Mouse (Mus musculus) ES-E14 (cell line): ENCODE data around the gene Gnai2. TPM values are rescaled to one million over a fixed set of nuclear protein-coding genes. Genes with fewer than 3 reads are reported as not detected.
A peak's percentile ranks its signal among the peaks of the same experiment; 100 is the strongest.

Source experiments
- DNase-seq: peaks from one replicate; pipeline ENCODE4 v3.0.0-alpha.2; 2013; ENCODE audit warnings: low read depth, low spot score
- H3K27ac ChIP-seq: 2 replicates; pipeline ENCODE4 v1.5.1; 2012; ENCODE audit warnings: low read depth, mild to moderate bottlenecking, low read length, moderate library complexity, mixed read lengths; ENCODE audit not compliant: poor library complexity, insufficient read depth, severe bottlenecking
- H3K36me3 ChIP-seq: 2 replicates; pipeline ENCODE4 v1.6.1; 2012; ENCODE audit warnings: mild to moderate bottlenecking, low read length, moderate library complexity, mixed read lengths; ENCODE audit not compliant: control insufficient read depth, poor library complexity, insufficient read depth, severe bottlenecking
- H3K4me1 ChIP-seq, 2 experiments: fragments of 150-350 bp in 1 of 2; sonication (generic) in 1 of 2; 2 replicates each; pipeline ENCODE4 v1.6.1; 2012; ENCODE audit warnings: low read length in 2 of 2, mild to moderate bottlenecking in 1 of 2, mixed read lengths in 1 of 2; ENCODE audit not compliant: control insufficient read depth in 2 of 2, insufficient read depth in 2 of 2, poor library complexity in 1 of 2
- H3K4me3 ChIP-seq, 2 experiments: fragments of 150-350 bp in 1 of 2; sonication (generic) in 1 of 2; 2 replicates each; pipeline ENCODE4 v1.5.1; 2012; ENCODE audit warnings: low read length in 2 of 2, low read depth in 1 of 2, mild to moderate bottlenecking in 1 of 2, mixed read lengths in 1 of 2; ENCODE audit not compliant: insufficient read depth in 1 of 2, poor library complexity in 1 of 2, severe bottlenecking in 1 of 2
- H3K9ac ChIP-seq: 2 replicates; pipeline ENCODE4 v1.6.1; 2012; ENCODE audit warnings: low read depth, mild to moderate bottlenecking, low read length, mixed read lengths; ENCODE audit not compliant: poor library complexity, insufficient read depth, severe bottlenecking
- H3K9me3 ChIP-seq: fragments of 150-350 bp; sonication (generic); 2 replicates; pipeline ENCODE4 v1.6.1; 2012; ENCODE audit warnings: low read depth, mild to moderate bottlenecking, low read length; ENCODE audit not compliant: control insufficient read depth, insufficient read depth
- CHD2 ChIP-seq: IDR thresholded peaks from 2 replicates; pipeline ENCODE4 v1.6.1; 2014; ENCODE audit warnings: mild to moderate bottlenecking, low read depth, low read length, inconsistent platforms
- HCFC1 ChIP-seq: IDR thresholded peaks from 2 replicates; pipeline ENCODE4 v1.6.1; 2012; ENCODE audit warnings: low read length, inconsistent platforms, borderline replicate concordance; ENCODE audit not compliant: insufficient read depth
- MAFK ChIP-seq: IDR thresholded peaks from 2 replicates; pipeline ENCODE4 v1.6.1; 2014; ENCODE audit warnings: mild to moderate bottlenecking, low read depth, low read length, inconsistent platforms; ENCODE audit not compliant: insufficient read depth
- ZC3H11A ChIP-seq: IDR thresholded peaks from 2 replicates; pipeline ENCODE4 v1.6.1; 2012; ENCODE audit warnings: low read depth, mild to moderate bottlenecking, inconsistent platforms, low read length, borderline replicate concordance
- ZNF384 ChIP-seq: IDR thresholded peaks from 2 replicates; pipeline ENCODE4 v1.6.1; 2012; ENCODE audit warnings: low read depth, low read length, inconsistent platforms
- in situ Hi-C, 2 experiments: fragments of 600-800 bp; cut with MboI; formaldehyde crosslinking; loops; one replicate each; pipeline ENCODE4 v1.15.1; 2025; ENCODE audit warnings: low sequenced_read_pairs in 2 of 2, inconsistent platforms in 1 of 2; ENCODE audit not compliant: unreplicated experiment in 2 of 2
- total RNA-seq: library from RNA; depleted of rRNA; stranded (reverse); fragments of 300-350 nt; gene quantifications from 2 replicates; pipeline ENCODE4 v1.2.3, GENCODE M21; 2012

Gene Gnai2
- total RNA-seq, 1 experiment, result 178 TPM

DNA sequence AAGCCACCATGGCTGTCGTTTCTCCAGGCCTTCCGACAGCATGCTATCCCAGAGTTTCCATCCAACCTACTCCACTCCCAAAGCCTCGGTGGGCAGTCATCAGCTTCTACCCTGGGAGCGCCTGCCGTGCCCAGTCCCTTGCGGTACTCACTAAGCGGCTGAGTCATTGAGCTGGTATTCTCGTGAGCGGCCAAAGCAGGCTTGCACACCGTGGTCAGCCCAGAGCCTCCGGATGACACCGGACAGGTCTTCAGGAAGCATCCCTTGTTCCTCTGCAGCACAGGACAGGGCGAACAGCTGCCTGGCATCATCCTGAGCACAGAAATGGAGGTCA is 15.7 kb downstream of the Gnai2 start:
- DNase-seq, result no peak
- Histone ChIP-seq H3K36me3 (peaks cover 52% of the 10 kb centered on the region), H3K27ac (no peak overlapping the region), H3K9me3 (no peaks in the 10 kb centered on the region), H3K9ac (no peak overlapping the region), H3K4me3 (no peak overlapping the region), H3K4me1 (peaks cover 3 to 15% of the 10 kb centered on the region in 2 experiments; a peak in 2 of 4 replicates)
- in situ Hi-C loops, result no loop called here
- TF ChIP-seq ZNF384 (no peak), MAFK (no peak), CHD2 (no peak), ZC3H11A (no peak), HCFC1 (no peak)

DNA sequence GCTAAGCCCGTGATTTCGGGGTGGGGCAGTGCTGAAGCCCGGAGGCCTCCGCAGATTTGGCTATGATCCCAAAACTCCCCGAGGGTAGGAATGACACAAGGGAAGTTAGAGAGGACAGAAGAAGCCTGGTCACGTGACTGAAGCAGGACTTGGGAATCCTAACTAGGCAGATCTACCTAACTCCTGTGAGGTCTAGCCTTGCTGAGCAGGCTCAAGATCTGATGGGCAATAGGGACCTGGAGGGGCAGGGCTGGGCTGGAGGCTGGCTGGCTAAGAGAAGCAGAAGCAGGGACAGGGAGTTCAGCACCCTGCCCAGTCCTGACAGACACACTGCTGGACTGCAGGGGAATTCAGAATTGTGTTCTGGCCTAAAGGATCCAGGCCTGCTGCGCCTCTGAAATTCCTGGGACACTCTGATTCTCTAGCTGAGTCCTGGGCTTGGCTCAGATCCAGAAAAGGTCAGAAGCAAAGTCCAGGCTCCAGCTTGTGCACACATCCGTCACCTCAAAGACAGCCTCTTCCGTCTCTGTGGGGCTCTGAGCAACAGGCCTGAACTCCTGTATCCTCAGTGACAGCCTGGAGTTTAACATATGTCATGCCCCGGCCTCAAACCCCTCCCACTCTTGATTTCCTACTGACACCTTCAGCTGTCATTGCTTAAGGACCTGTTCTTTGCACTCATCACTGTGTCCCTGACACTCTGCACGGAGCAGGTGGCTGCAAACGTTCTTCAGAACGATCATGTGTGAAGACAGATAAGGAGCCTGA is 16.2 kb downstream of the Gnai2 start:
- 0 out of 2 replicates have a peak overlapping the region, but pooled peaks have one; percentile 49 for H3K27ac ChIP-seq
- H3K9me3 ChIP-seq, result no peaks in the 10 kb centered on the region
- no peak overlapping the region for H3K9ac ChIP-seq
- no peak for DNase-seq
- in situ Hi-C loops, result no loop called here
- peaks cover 52% of the 10 kb centered on the region for H3K36me3 ChIP-seq
- TF ChIP-seq ZNF384 (no peak), CHD2 (no peak), ZC3H11A (no peak), HCFC1 (no peak), MAFK (no peak)
- no peak overlapping the region for H3K4me3 ChIP-seq
- peaks cover under 1 to 11% of the 10 kb centered on the region in 2 experiments; a peak in 3 of 4 replicates for H3K4me1 ChIP-seq

DNA sequence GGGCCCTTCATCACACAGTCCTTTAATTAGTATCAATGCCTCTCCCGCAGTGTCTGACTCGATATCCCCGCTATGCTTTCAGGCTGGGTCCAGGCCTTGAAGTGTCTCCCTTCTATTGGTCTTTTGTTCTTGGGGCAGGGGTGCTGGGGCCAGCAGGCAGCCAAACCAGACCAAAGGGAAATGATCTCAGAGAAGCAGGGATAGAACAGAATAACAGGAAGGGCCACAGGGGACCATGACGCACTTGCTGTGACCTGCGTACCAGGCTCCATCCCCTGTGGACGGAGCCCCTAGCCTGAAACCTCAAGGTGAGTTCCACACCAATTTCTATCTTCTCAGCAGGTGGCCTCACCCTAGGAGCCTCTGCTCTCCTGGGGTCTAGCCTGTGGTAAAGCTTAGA is 17.1 kb downstream of the Gnai2 start:
- in situ Hi-C loops, result no loop called here
- Histone ChIP-seq H3K27ac (no peak overlapping the region), H3K36me3 (peaks cover 52% of the 10 kb centered on the region), H3K9me3 (no peaks in the 10 kb centered on the region), H3K4me3 (no peak overlapping the region), H3K9ac (no peak overlapping the region), H3K4me1 (peaks cover 0 to 11% of the 10 kb centered on the region in 2 experiments; a peak in 2 of 4 replicates)
- TF ChIP-seq CHD2 (no peak), HCFC1 (no peak), ZC3H11A (no peak), MAFK (no peak), ZNF384 (no peak)
- no peak for DNase-seq

DNA sequence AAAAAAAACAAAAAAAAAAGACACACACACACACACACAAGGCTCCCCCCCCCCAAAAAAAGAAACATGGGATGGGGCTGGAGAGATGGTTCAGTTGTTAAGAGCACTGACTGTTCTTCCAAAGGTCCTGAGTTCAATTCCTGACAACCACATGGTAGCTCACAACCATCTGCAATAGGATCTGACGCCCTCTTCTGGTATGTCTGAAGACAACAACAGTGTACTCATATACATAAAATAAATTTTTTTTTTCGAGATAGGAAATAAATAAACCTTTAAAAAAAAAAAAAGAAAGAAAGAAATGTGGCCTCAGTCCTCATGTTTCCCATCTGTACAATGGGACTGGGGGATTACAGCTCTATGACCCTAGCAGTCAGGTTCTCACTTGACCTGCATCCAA is 17.7 kb downstream of the Gnai2 start:
- Histone ChIP-seq H3K27ac (no peak overlapping the region), H3K36me3 (peaks cover 52% of the 10 kb centered on the region), H3K4me1 (peaks cover 0 to 11% of the 10 kb centered on the region in 2 experiments; a peak in 2 of 4 replicates), H3K4me3 (no peak overlapping the region), H3K9me3 (no peaks in the 10 kb centered on the region), H3K9ac (no peak overlapping the region)
- in situ Hi-C loops, result no loop called here
- no peak for DNase-seq
- TF ChIP-seq CHD2 (no peak), ZNF384 (no peak), MAFK (no peak), HCFC1 (no peak), ZC3H11A (no peak)
